Mouse (Mus musculus) ES-CJ7 (cell line): ENCODE data around the gene Fam214a.

ENCODE experiments used
- DNase-seq: peaks from one replicate; pipeline ENCODE4 v3.0.0; 2011; ENCODE audit warnings: low read depth, low spot score

The Fam214a gene

GRCm38 (mm10) chr9:74951491-74951890, 1.2 kb upstream of the Fam214a start:
- DNase-seq = peak; percentile 71

GRCm38 (mm10) chr9:74952106-74952505, 578 bp upstream of the Fam214a start:
- DNase-seq = no peak

- DNase-seq = peak; percentile 46
Measured at GRCm38 (mm10) chr9:74953265-74953958, 728 bp downstream of the Fam214a start.

- DNase-seq = no peak
Measured at GRCm38 (mm10) chr9:74953959-74954279, 1.2 kb downstream of the Fam214a start.

GRCm38 (mm10) chr9:74954387-74954786, 1.7 kb downstream of the Fam214a start:
- DNase-seq = no peak

GRCm38 (mm10) chr9:74960630-74961029, 7.9 kb downstream of the Fam214a start:
- no peak for DNase-seq

GRCm38 (mm10) chr9:74961073-74961575, 8.4 kb downstream of the Fam214a start:
- DNase-seq = peak; percentile 56

- no peak for DNase-seq
Measured at GRCm38 (mm10) chr9:74963953-74964352, 11.3 kb downstream of the Fam214a start.

GRCm38 (mm10) chr9:74964866-74965384, 12.2 kb downstream of the Fam214a start:
- no peak for DNase-seq

GRCm38 (mm10) chr9:74966200-74966599, 13.5 kb downstream of the Fam214a start:
- no peak for DNase-seq

- DNase-seq = no peak
Measured at GRCm38 (mm10) chr9:74968647-74969428, 16.2 kb downstream of the Fam214a start.

- DNase-seq = no peak
Measured at GRCm38 (mm10) chr9:74970591-74970990, 17.9 kb downstream of the Fam214a start.

- DNase-seq = no peak
Measured at GRCm38 (mm10) chr9:74971191-74971976, 18.7 kb downstream of the Fam214a start.

GRCm38 (mm10) chr9:74972736-74973135, 20.1 kb downstream of the Fam214a start:
- DNase-seq = no peak

GRCm38 (mm10) chr9:74973154-74973553, 20.5 kb downstream of the Fam214a start:
- DNase-seq = no peak

- DNase-seq = no peak
Measured at GRCm38 (mm10) chr9:74974758-74975157, 22.1 kb downstream of the Fam214a start.

GRCm38 (mm10) chr9:74975416-74975815, 22.7 kb downstream of the Fam214a start:
- DNase-seq = no peak

GRCm38 (mm10) chr9:74975911-74976563, 23.4 kb downstream of the Fam214a start:
- peak; percentile 79 for DNase-seq

- no peak for DNase-seq
Measured at GRCm38 (mm10) chr9:74977251-74977650, 24.6 kb downstream of the Fam214a start.

GRCm38 (mm10) chr9:74977962-74978361, 25.3 kb downstream of the Fam214a start:
- no peak for DNase-seq

- no peak for DNase-seq
Measured at GRCm38 (mm10) chr9:74978868-74979267, 26.2 kb downstream of the Fam214a start.
